Comparison of ENCODE assay signal across 20 mouse cellular contexts in genomic region chr12:48959289-48960005, GRCm38 (mm10).
DNase-seq lines count a peak whose midpoint lies in the region; ATAC-seq lines count a peak whose summit lies in the region.
"Had no signal": no experiment of that assay in that cellular context is flagged by ENCODE, and none has a peak within 500 bp of the region (broad histone marks: within the 10 kb centered on the region; RNA-seq: fewer than 3 reads in every experiment).

No protein-coding gene starts in this region.

- H3K4me2 ChIP-seq in neural tube, embryonic 11.5 days (ENCODE audit: low read depth): no peak overlapping the region
- 0 out of 2 replicates have a peak overlapping the region, but pooled peaks have one; percentile 25 for H3K4me2 ChIP-seq in hindbrain, embryonic 13.5 days
- H3K4me2 ChIP-seq in midbrain, embryonic 15.5 days: peak overlapping the region; percentile 3; the same call in 1 of the 2 replicates
- H3K4me2 ChIP-seq: heart, embryonic 13.5 days had no signal

- H3K4me3 ChIP-seq in neural tube, embryonic 11.5 days (ENCODE audit: low read depth, low read length): no peak overlapping the region
- no peak overlapping the region for H3K4me3 ChIP-seq in hindbrain, embryonic 13.5 days
- H3K4me3 ChIP-seq in midbrain, embryonic 15.5 days: no peak overlapping the region
- H3K4me3 ChIP-seq: erythroblast, embryonic 14.5 days; heart, embryonic 13.5 days; layer of hippocampus, adult 2 months had no signal

- no peak for DNase-seq in neural tube, embryonic 11.5 days (ENCODE audit: low spot score)
- DNase-seq in neural tube, embryonic 10.5 days (ENCODE audit: extremely low spot score, low spot score): no peak
- no peak for DNase-seq in spleen, adult 12 weeks (ENCODE audit: low spot score)
- DNase-seq in spleen, postnatal 36 days (ENCODE audit: low spot score in 2 of 2): no peak
- DNase-seq in lung, postnatal 25 days (ENCODE audit: low spot score): no peak
- DNase-seq: cerebellum, postnatal 36 days; heart, adult 11 months; heart, postnatal 36 days; left cerebral cortex, postnatal 4 days; lung, adult 18-20 months; lung, postnatal 36 days; retina, postnatal 1 day; right cerebral cortex, postnatal 4 days; thymus, adult 18-20 months had no signal

- H3K36me3 ChIP-seq in neural tube, embryonic 11.5 days (ENCODE audit: control insufficient read depth, insufficient read depth, low read length): no peaks in the 10 kb centered on the region
- no peaks in the 10 kb centered on the region for H3K36me3 ChIP-seq in hindbrain, embryonic 13.5 days
- no peaks in the 10 kb centered on the region for H3K36me3 ChIP-seq in midbrain, embryonic 15.5 days (replicated peaks)
- H3K36me3 ChIP-seq: heart, embryonic 13.5 days had no signal

- H3K4me1 ChIP-seq in neural tube, embryonic 11.5 days (ENCODE audit: control insufficient read depth, insufficient read depth, low read length): no peaks in the 10 kb centered on the region
- H3K4me1 ChIP-seq in hindbrain, embryonic 13.5 days (replicated peaks): peaks cover 13% of the 10 kb centered on the region
- H3K4me1 ChIP-seq in midbrain, embryonic 15.5 days: peaks cover 12% of the 10 kb centered on the region
- H3K4me1 ChIP-seq: heart, embryonic 13.5 days had no signal

- ATAC-seq in neural tube, embryonic 11.5 days (ENCODE audit: insufficient read depth, low FRiP score, low TSS enrichment): peak; percentile 71
- ATAC-seq in hindbrain, embryonic 13.5 days (ENCODE audit: low FRiP score): peak; percentile 93
- peak; percentile 96 for ATAC-seq in midbrain, embryonic 15.5 days (replicated peaks)
- ATAC-seq: intestine, embryonic 16.5 days had no signal

- no peaks in the 10 kb centered on the region for H3K9me3 ChIP-seq in neural tube, embryonic 11.5 days (ENCODE audit: control insufficient read depth, low read length)
- H3K9me3 ChIP-seq in hindbrain, embryonic 13.5 days: 0 out of 2 replicates have a peak, but pooled peaks cover 3% of the 10 kb centered on the region
- H3K9me3 ChIP-seq in midbrain, embryonic 15.5 days: no peaks in the 10 kb centered on the region
- H3K9me3 ChIP-seq: heart, embryonic 13.5 days had no signal

- no peak overlapping the region for H3K27ac ChIP-seq in neural tube, embryonic 11.5 days (ENCODE audit: low read depth, low read length)
- peak overlapping the region; percentile 83 for H3K27ac ChIP-seq in hindbrain, embryonic 13.5 days
- peak overlapping the region; percentile 80 for H3K27ac ChIP-seq in midbrain, embryonic 15.5 days
- H3K27ac ChIP-seq: heart, embryonic 13.5 days; layer of hippocampus, adult 2 months had no signal

- H3K9ac ChIP-seq in neural tube, embryonic 11.5 days (ENCODE audit: low read length): no peak overlapping the region
- no peak overlapping the region for H3K9ac ChIP-seq in hindbrain, embryonic 13.5 days
- H3K9ac ChIP-seq in midbrain, embryonic 15.5 days: no peak overlapping the region
- H3K9ac ChIP-seq: heart, embryonic 13.5 days had no signal

- WGBS in neural tube, embryonic 11.5 days: 60% methylated on average over 6 of the region's 6 CpGs
- WGBS in hindbrain, embryonic 13.5 days: 31% methylated on average over 6 of the region's 6 CpGs
- WGBS in midbrain, embryonic 15.5 days: 16% methylated on average over 6 of the region's 6 CpGs

- no peaks in the 10 kb centered on the region for H3K27me3 ChIP-seq in neural tube, embryonic 11.5 days (ENCODE audit: control insufficient read depth, insufficient read depth, low read length)
- H3K27me3 ChIP-seq in hindbrain, embryonic 13.5 days: no peaks in the 10 kb centered on the region
- H3K27me3 ChIP-seq in midbrain, embryonic 15.5 days (replicated peaks): no peaks in the 10 kb centered on the region
- H3K27me3 ChIP-seq: heart, embryonic 13.5 days had no signal
